Mouse (Mus musculus): ENCODE results near the gene Spint3.

GRCm38 (mm10) chr2:164621775-164622174, 48.5 kb upstream of the Spint3 start:
- TF ChIP-seq CTCF (IDR thresholded peaks at IDR 0.05; ENCODE audit: borderline replicate concordance, insufficient read depth, low read depth, low read length): no peak
- no peak for TF ChIP-seq POLR2A (IDR thresholded peaks at IDR 0.05; ENCODE audit: borderline replicate concordance, insufficient read depth, low read length)
